Mouse (Mus musculus) megakaryocyte, embryonic 14.5 days (primary cell): ENCODE measurements around the gene P2rx4.

ENCODE experiments used
- FLI1 ChIP-seq: IDR thresholded peaks from 2 replicates; pipeline ENCODE4 v1.6.1; 2012; ENCODE audit warnings: low read length, inconsistent platforms, mixed read lengths
- GATA1 ChIP-seq: IDR thresholded peaks from 3 replicates; pipeline ENCODE4 v1.6.1; 2012; ENCODE audit warnings: mixed read lengths, low read length, inconsistent platforms, borderline replicate concordance

- TF ChIP-seq FLI1 (no peak), GATA1 (no peak)
Observed at GRCm38 (mm10) chr5:122774743-122775611, 67.6 kb downstream of the P2rx4 start.
